Mouse (Mus musculus) midbrain, embryonic 15.5 days (tissue): ENCODE measurements around the gene Cdk15. TPM values are rescaled to one million over a fixed set of nuclear protein-coding genes. Genes with fewer than 3 reads are reported as not detected.
A peak's percentile ranks its signal among the peaks of the same experiment; 100 is the strongest.

ENCODE experiments used
- ATAC-seq: fragments of 200-750 bp; cut with Nextera tagmentation; replicated peaks from 2 replicates; pipeline ENCODE4 v1.8.0; 2017; ENCODE audit warnings: moderate TSS enrichment
- H3K27ac ChIP-seq: fragments of 300-500 bp; sonication (generic); 2 replicates; pipeline ENCODE4 v1.5.1; 2015; ENCODE audit warnings: mild to moderate bottlenecking, inconsistent platforms
- H3K27me3 ChIP-seq: fragments of 300-500 bp; sonication (generic); replicated peaks from 2 replicates; pipeline ENCODE4 v1.6.1; 2015; ENCODE audit warnings: inconsistent platforms
- H3K36me3 ChIP-seq: fragments of 300-500 bp; sonication (generic); replicated peaks from 2 replicates; pipeline ENCODE4 v1.6.1; 2015; ENCODE audit warnings: inconsistent platforms
- H3K4me1 ChIP-seq: fragments of 300-500 bp; sonication (generic); 2 replicates; pipeline ENCODE4 v1.6.1; 2015; ENCODE audit warnings: inconsistent platforms
- H3K4me2 ChIP-seq: fragments of 300-500 bp; sonication (generic); 2 replicates; pipeline ENCODE4 v1.6.1; 2015; ENCODE audit warnings: inconsistent platforms, mild to moderate bottlenecking, moderate library complexity
- H3K4me3 ChIP-seq: fragments of 300-500 bp; sonication (generic); 2 replicates; pipeline ENCODE4 v1.5.1; 2015; ENCODE audit warnings: mild to moderate bottlenecking, inconsistent platforms
- H3K9ac ChIP-seq: fragments of 300-500 bp; sonication (generic); 2 replicates; pipeline ENCODE4 v1.6.1; 2015; ENCODE audit warnings: mild to moderate bottlenecking, inconsistent platforms
- H3K9me3 ChIP-seq: fragments of 300-500 bp; sonication (generic); 2 replicates; pipeline ENCODE4 v1.6.1; 2016; ENCODE audit warnings: inconsistent platforms
- WGBS: fragments of 180-500 bp; shearing (Covaris S2); methylation state at CpG from one replicate; pipeline ENCODE4 v1.1.7; 2015; ENCODE audit warnings: mixed read lengths; 5-methylcytosine and 5-hydroxymethylcytosine counted together
- polyA plus RNA-seq: library from polyadenylated mRNA; unstranded; fragments of >200 nt; fragmentation: Nextera tagmentation; extraction: Ambion mirVana; gene quantifications from 2 replicates; pipeline ENCODE4 v1.2.1, GENCODE M21; 2015

Gene Cdk15
- polyA plus RNA-seq, 1 experiment from 2014 or later = 1.8 TPM

- H3K4me3 ChIP-seq = no peak overlapping the region
- H3K9me3 ChIP-seq = no peaks in the 10 kb centered on the region
- 4% methylated on average over 16 of the region's 16 CpGs for WGBS
- peak overlapping the region; percentile 8 for H3K4me2 ChIP-seq
- H3K36me3 ChIP-seq = no peaks in the 10 kb centered on the region
- no peak overlapping the region for H3K9ac ChIP-seq
- peak; percentile 87 for ATAC-seq
- H3K27ac ChIP-seq = no peak overlapping the region; the same call in 1 of the 2 replicates
- H3K4me1 ChIP-seq = peaks cover 16% of the 10 kb centered on the region
- H3K27me3 ChIP-seq = no peaks in the 10 kb centered on the region
Measured at GRCm38 (mm10) chr1:59340814-59341588, 84.3 kb downstream of the Cdk15 start.

- no peak for ATAC-seq
- Histone ChIP-seq H3K27me3 (no peaks in the 10 kb centered on the region), H3K36me3 (no peaks in the 10 kb centered on the region), H3K4me3 (no peak overlapping the region), H3K9ac (no peak overlapping the region), H3K4me1 (peaks cover 16% of the 10 kb centered on the region), H3K9me3 (no peaks in the 10 kb centered on the region), H3K4me2 (no peak overlapping the region), H3K27ac (peak overlapping the region; percentile 46)
- WGBS = 25% methylated on average over 3 of the region's 3 CpGs
Measured at GRCm38 (mm10) chr1:59341697-59342096, 85.0 kb downstream of the Cdk15 start.

GRCm38 (mm10) chr1:59342146-59342545, 85.4 kb downstream of the Cdk15 start:
- Histone ChIP-seq H3K4me1 (peaks cover 16% of the 10 kb centered on the region), H3K9me3 (no peaks in the 10 kb centered on the region), H3K4me3 (no peak overlapping the region), H3K27ac (peak overlapping the region; percentile 46; the same call in 1 of the 2 replicates), H3K27me3 (no peaks in the 10 kb centered on the region), H3K4me2 (no peak overlapping the region), H3K9ac (no peak overlapping the region), H3K36me3 (no peaks in the 10 kb centered on the region)
- WGBS = 66% methylated on average over 6 of the region's 6 CpGs
- ATAC-seq = no peak

- Histone ChIP-seq H3K9ac (no peak overlapping the region), H3K9me3 (no peaks in the 10 kb centered on the region), H3K4me1 (no peaks in the 10 kb centered on the region), H3K27ac (no peak overlapping the region), H3K4me3 (no peak overlapping the region), H3K27me3 (no peaks in the 10 kb centered on the region), H3K4me2 (no peak overlapping the region), H3K36me3 (no peaks in the 10 kb centered on the region)
- ATAC-seq = no peak
- WGBS = 77% methylated on average over 4 of the region's 4 CpGs
Measured at GRCm38 (mm10) chr1:59352706-59353105, 96.0 kb downstream of the Cdk15 start.

- H3K4me3 ChIP-seq = no peak overlapping the region
- no peak overlapping the region for H3K9ac ChIP-seq
- no peaks in the 10 kb centered on the region for H3K36me3 ChIP-seq
- ATAC-seq = no peak
- WGBS = 91% methylated on average over 9 of the region's 9 CpGs
- no peaks in the 10 kb centered on the region for H3K9me3 ChIP-seq
- no peak overlapping the region for H3K4me2 ChIP-seq
- H3K27ac ChIP-seq = no peak overlapping the region
- H3K4me1 ChIP-seq = no peaks in the 10 kb centered on the region
- H3K27me3 ChIP-seq = no peaks in the 10 kb centered on the region
Measured at GRCm38 (mm10) chr1:59355440-59355839, 98.7 kb downstream of the Cdk15 start.

GRCm38 (mm10) chr1:59359136-59359535, 102.4 kb downstream of the Cdk15 start:
- Histone ChIP-seq H3K4me3 (no peak overlapping the region), H3K9me3 (no peaks in the 10 kb centered on the region), H3K4me2 (no peak overlapping the region), H3K36me3 (no peaks in the 10 kb centered on the region), H3K4me1 (no peaks in the 10 kb centered on the region), H3K9ac (no peak overlapping the region), H3K27ac (no peak overlapping the region), H3K27me3 (no peaks in the 10 kb centered on the region)
- no peak for ATAC-seq
- WGBS = 89% methylated on average over 9 of the region's 9 CpGs

GRCm38 (mm10) chr1:59360834-59361233, 104.1 kb downstream of the Cdk15 start:
- H3K9ac ChIP-seq = no peak overlapping the region

GRCm38 (mm10) chr1:59361460-59361859, 104.8 kb downstream of the Cdk15 start:
- Histone ChIP-seq H3K27me3 (no peaks in the 10 kb centered on the region), H3K27ac (no peak overlapping the region), H3K4me1 (no peaks in the 10 kb centered on the region), H3K4me2 (no peak overlapping the region), H3K36me3 (no peaks in the 10 kb centered on the region), H3K4me3 (no peak overlapping the region), H3K9me3 (no peaks in the 10 kb centered on the region), H3K9ac (no peak overlapping the region)
- WGBS = 64% methylated on average over 4 of the region's 4 CpGs
- ATAC-seq = no peak

More at GRCm38 (mm10) chr1:59360834-59361233, 104.1 kb downstream of the Cdk15 start:
- Histone ChIP-seq H3K27me3 (no peaks in the 10 kb centered on the region), H3K4me3 (no peak overlapping the region), H3K4me1 (no peaks in the 10 kb centered on the region), H3K4me2 (no peak overlapping the region), H3K27ac (0 out of 2 replicates have a peak overlapping the region, but pooled peaks have one; percentile 38), H3K36me3 (no peaks in the 10 kb centered on the region), H3K9me3 (no peaks in the 10 kb centered on the region)
- ATAC-seq = no peak
- WGBS = 71% methylated on average over 3 of the region's 3 CpGs

- Histone ChIP-seq H3K36me3 (no peaks in the 10 kb centered on the region), H3K4me3 (no peak overlapping the region)
- 83% methylated on average over 4 of the region's 4 CpGs for WGBS
Measured at GRCm38 (mm10) chr1:59361966-59362365, 105.3 kb downstream of the Cdk15 start.

GRCm38 (mm10) chr1:59364463-59365040, 107.8 kb downstream of the Cdk15 start:
- no peak for ATAC-seq
- Histone ChIP-seq H3K9ac (no peak overlapping the region), H3K4me2 (no peak overlapping the region), H3K27me3 (no peaks in the 10 kb centered on the region), H3K4me1 (no peaks in the 10 kb centered on the region), H3K27ac (no peak overlapping the region), H3K4me3 (no peak overlapping the region), H3K36me3 (no peaks in the 10 kb centered on the region), H3K9me3 (no peaks in the 10 kb centered on the region)
- WGBS = 90% methylated on average over 9 of the region's 9 CpGs

More at GRCm38 (mm10) chr1:59361966-59362365, 105.3 kb downstream of the Cdk15 start:
- no peak overlapping the region for H3K9ac ChIP-seq
- H3K27ac ChIP-seq = no peak overlapping the region
- H3K4me2 ChIP-seq = no peak overlapping the region
- H3K4me1 ChIP-seq = no peaks in the 10 kb centered on the region
- ATAC-seq = no peak
- H3K27me3 ChIP-seq = no peaks in the 10 kb centered on the region
- no peaks in the 10 kb centered on the region for H3K9me3 ChIP-seq

- WGBS = 37% methylated on average over 13 of the region's 13 CpGs
- Histone ChIP-seq H3K27me3 (no peaks in the 10 kb centered on the region), H3K4me1 (no peaks in the 10 kb centered on the region), H3K36me3 (no peaks in the 10 kb centered on the region), H3K9ac (no peak overlapping the region), H3K4me2 (no peak overlapping the region), H3K9me3 (no peaks in the 10 kb centered on the region), H3K27ac (no peak overlapping the region), H3K4me3 (no peak overlapping the region)
- ATAC-seq = no peak
Measured at GRCm38 (mm10) chr1:59367928-59368648, 111.4 kb downstream of the Cdk15 start.

GRCm38 (mm10) chr1:59368649-59369319, 112.1 kb downstream of the Cdk15 start:
- Histone ChIP-seq H3K4me1 (no peaks in the 10 kb centered on the region), H3K9ac (no peak overlapping the region), H3K36me3 (no peaks in the 10 kb centered on the region), H3K27ac (no peak overlapping the region), H3K4me3 (no peak overlapping the region), H3K27me3 (no peaks in the 10 kb centered on the region), H3K9me3 (no peaks in the 10 kb centered on the region), H3K4me2 (no peak overlapping the region)
- WGBS = 78% methylated on average over 10 of the region's 10 CpGs
- ATAC-seq = no peak
